Mouse (Mus musculus) hindbrain, embryonic 11.5 days (tissue): Measurements from ENCODE around the gene Rnf103. TPM values are rescaled to one million over a fixed set of nuclear protein-coding genes. Genes with fewer than 3 reads are reported as not detected.

Source experiments
- ATAC-seq: fragments of 200-750 bp; cut with Nextera tagmentation; 2 replicates; pipeline ENCODE4 v1.8.0; 2017; ENCODE audit warnings: mild to moderate bottlenecking, moderate TSS enrichment, moderate library complexity; ENCODE audit not compliant: low FRiP score
- DNase-seq: peaks from one replicate; pipeline ENCODE4 v3.0.0-alpha.2; 2015; ENCODE audit warnings: low spot score
- H3K27ac ChIP-seq: fragments of 300-500 bp; sonication (generic); 2 replicates; pipeline ENCODE4 v1.5.1; 2014; ENCODE audit warnings: mild to moderate bottlenecking, low read depth, low read length
- H3K27me3 ChIP-seq: fragments of 300-500 bp; sonication (generic); 2 replicates; pipeline ENCODE4 v1.6.1; 2014; ENCODE audit warnings: mild to moderate bottlenecking, low read length, moderate library complexity, mixed read lengths; ENCODE audit not compliant: control insufficient read depth, insufficient read depth
- H3K36me3 ChIP-seq: fragments of 300-500 bp; sonication (generic); 2 replicates; pipeline ENCODE4 v1.6.1; 2014; ENCODE audit warnings: mild to moderate bottlenecking, low read length, moderate library complexity, mixed read lengths; ENCODE audit not compliant: control insufficient read depth, insufficient read depth
- H3K4me1 ChIP-seq: fragments of 300-500 bp; sonication (generic); replicated peaks from 2 replicates; pipeline ENCODE4 v1.6.1; 2014; ENCODE audit warnings: low read length, mixed read lengths; ENCODE audit not compliant: control insufficient read depth, insufficient read depth
- H3K4me2 ChIP-seq: fragments of 300-500 bp; sonication (generic); replicated peaks from 2 replicates; pipeline ENCODE4 v1.6.1; 2014; ENCODE audit warnings: mild to moderate bottlenecking, low read depth, low read length
- H3K4me3 ChIP-seq: fragments of 300-500 bp; sonication (generic); 2 replicates; pipeline ENCODE4 v1.5.1; 2014; ENCODE audit warnings: low read depth, low read length
- H3K9ac ChIP-seq: fragments of 300-500 bp; sonication (generic); 2 replicates; pipeline ENCODE4 v1.6.1; 2014; ENCODE audit warnings: low read depth, low read length
- H3K9me3 ChIP-seq: fragments of 300-500 bp; sonication (generic); 2 replicates; pipeline ENCODE4 v1.6.1; 2016; ENCODE audit warnings: low read length; ENCODE audit not compliant: control insufficient read depth
- WGBS: fragments of 180-500 bp; shearing (Covaris S2); extraction: QIAGEN DNeasy Blood & Tissue Kit; methylation state at CpG from one replicate; pipeline ENCODE4 v1.1.7; 2014; 5-methylcytosine and 5-hydroxymethylcytosine counted together
- polyA plus RNA-seq: library from polyadenylated mRNA; unstranded; fragments of >200 nt; fragmentation: Nextera tagmentation; extraction: Ambion mirVana; gene quantifications from 2 replicates; pipeline ENCODE4 v1.2.1, GENCODE M21; 2014

The Rnf103 gene
- polyA plus RNA-seq, 1 experiment from 2014 or later = 18.8 TPM

DNA sequence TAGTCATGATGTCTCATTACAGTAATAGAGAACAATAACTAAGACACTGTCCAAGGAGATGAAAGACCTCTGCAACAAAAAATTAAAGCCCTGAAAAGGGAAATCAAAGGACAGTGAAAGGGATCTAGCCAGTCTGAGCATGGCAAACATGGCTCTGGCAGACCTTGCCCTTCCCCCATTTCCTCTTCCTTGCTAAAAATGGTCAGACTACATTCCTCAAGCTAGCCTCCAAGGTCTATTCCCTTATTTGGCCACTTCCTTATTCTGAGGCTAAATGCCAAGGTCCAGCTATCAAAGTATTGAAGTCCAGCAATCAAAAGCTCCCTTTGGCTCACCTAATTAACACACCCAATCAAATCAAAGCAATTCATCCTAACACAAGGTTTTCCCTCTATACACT is 43.6 kb downstream of the Rnf103 start:
- H3K4me2 ChIP-seq = no peak overlapping the region
- no peaks in the 10 kb centered on the region for H3K4me1 ChIP-seq
- H3K27me3 ChIP-seq = no peaks in the 10 kb centered on the region
- H3K9ac ChIP-seq = no peak overlapping the region
- ATAC-seq (no peak), DNase-seq (no peak)
- no peaks in the 10 kb centered on the region for H3K36me3 ChIP-seq
- H3K27ac ChIP-seq = no peak overlapping the region
- no peak overlapping the region for H3K4me3 ChIP-seq
- no peaks in the 10 kb centered on the region for H3K9me3 ChIP-seq

DNA sequence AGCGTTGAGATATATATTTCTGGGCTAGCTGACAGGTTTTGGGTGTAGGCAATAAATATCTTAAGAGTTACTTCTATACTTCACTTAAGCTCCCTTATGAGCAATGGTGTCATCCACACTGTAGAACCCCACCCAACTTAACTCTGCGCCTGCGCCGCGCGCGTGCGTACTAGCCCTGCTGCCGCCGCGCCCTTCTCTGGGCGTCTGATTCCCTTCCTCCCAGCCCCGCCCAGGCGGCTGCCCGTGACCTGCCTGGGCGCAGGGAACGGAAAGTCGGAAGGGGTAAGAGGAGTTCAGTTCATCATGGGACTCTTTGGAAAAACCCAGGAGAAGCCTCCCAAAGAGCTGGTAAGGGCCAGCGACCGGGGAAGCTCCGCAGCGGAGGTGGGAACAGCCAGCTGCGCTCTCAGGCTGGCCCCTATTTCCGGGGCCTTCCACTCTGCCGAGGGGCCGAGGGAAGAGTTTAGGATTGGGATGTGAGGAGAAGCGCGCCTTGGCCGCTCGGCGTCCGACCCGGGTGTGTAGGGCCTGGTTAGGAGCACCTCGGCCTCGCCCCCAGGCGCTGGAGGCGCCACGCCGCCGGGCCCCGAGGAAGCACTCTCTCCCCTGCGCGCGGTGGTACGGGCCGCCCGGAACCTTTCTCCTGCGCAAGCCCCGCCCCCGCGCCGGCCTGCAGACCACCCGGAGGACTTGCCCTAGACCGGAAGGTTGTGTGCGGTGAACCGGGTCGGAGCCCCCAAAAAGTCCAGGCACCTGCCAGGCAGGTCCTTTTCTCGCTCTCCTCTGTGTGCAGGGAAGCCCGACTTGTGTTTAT is 50.2 kb downstream of the Rnf103 start, which contains the start of gene Chmp3:
Chmp3 (plus strand) TSS at position 112 of the 814 bp plus-strand sequence.
- Histone ChIP-seq H3K27me3 (no peaks in the 10 kb centered on the region), H3K4me2 (peak within 1 kb of the TSS; percentile 50), H3K36me3 (no peaks in the 10 kb centered on the region), H3K4me1 (no peaks in the 10 kb centered on the region), H3K9ac (peak within 1 kb of the TSS; percentile 96), H3K9me3 (no peaks in the 10 kb centered on the region), H3K27ac (peak within 1 kb of the TSS; percentile 98), H3K4me3 (peak within 1 kb of the TSS; percentile 83)
- DNase-seq (peak; percentile 96), ATAC-seq (peak; percentile 98)
- WGBS = under 1% methylated on average over 55 of the region's 59 CpGs

DNA sequence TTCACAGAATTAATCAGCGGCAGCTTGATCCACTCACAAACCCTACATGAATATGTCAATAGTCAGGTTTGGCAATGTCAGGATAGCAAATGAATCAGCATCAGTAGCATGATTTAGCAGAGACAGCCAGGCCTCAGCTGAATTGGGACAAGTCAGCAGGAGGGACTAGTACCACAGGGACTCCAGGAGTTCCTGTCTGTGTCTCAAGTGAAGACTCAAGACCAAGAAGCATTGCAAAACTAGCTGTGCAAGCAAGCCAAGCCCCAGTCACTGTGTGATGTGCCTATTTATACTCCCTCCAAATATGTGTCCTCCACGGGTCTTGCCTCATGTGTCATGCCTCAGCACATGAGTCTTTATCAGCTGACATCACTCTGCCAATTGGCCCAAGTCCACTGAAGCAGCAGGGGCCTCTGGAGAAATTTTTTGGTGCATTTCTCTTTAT is 61.8 kb downstream of the Rnf103 start:
- 96% methylated on average over 2 of the region's 2 CpGs for WGBS
- H3K9ac ChIP-seq = no peak overlapping the region

DNA sequence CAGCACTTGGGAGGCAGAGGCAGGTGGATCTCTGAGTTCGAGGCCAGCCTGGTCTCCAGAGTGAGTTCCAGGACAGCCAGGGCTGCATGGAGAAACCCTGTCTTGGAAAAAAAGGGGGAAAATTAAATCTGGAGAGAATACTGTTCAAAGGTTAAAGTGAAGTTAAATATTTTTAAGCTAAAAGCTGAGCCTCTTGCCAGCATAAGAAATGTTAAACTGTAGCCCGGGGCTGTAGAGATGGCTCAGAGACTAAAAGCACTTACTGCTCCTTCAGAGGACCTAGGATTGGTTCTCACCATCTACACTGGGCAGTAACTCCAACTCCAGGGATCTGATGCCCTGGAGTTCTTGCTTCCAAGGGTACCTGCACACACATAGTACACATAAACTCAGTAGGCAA is 63.1 kb downstream of the Rnf103 start:
- 93% methylated on average over 2 of the region's 2 CpGs for WGBS

More for the DNA sequence above, 61.8 kb downstream of the Rnf103 start:
- H3K4me3 ChIP-seq = no peak overlapping the region
- ATAC-seq = no peak
- no peaks in the 10 kb centered on the region for H3K36me3 ChIP-seq
- no peak overlapping the region for H3K4me2 ChIP-seq
- H3K4me1 ChIP-seq = no peaks in the 10 kb centered on the region
- no peaks in the 10 kb centered on the region for H3K27me3 ChIP-seq
- H3K27ac ChIP-seq = no peak overlapping the region
- no peaks in the 10 kb centered on the region for H3K9me3 ChIP-seq
- DNase-seq = no peak

More for the DNA sequence above, 63.1 kb downstream of the Rnf103 start:
- H3K4me2 ChIP-seq = no peak overlapping the region
- H3K4me1 ChIP-seq = no peaks in the 10 kb centered on the region
- no peaks in the 10 kb centered on the region for H3K36me3 ChIP-seq
- H3K27ac ChIP-seq = no peak overlapping the region
- H3K4me3 ChIP-seq = no peak overlapping the region
- no peak overlapping the region for H3K9ac ChIP-seq
- ATAC-seq = no peak
- H3K27me3 ChIP-seq = no peaks in the 10 kb centered on the region
- DNase-seq = no peak
- H3K9me3 ChIP-seq = no peaks in the 10 kb centered on the region

Other genes with a start within 250 kb of the Rnf103 start
- gene Krcc1, start 222.2 kb upstream of the Rnf103 start, polyA plus RNA-seq = 37.9 and 38.5 TPM in 2 replicates
- gene Smyd1, start 171.7 kb upstream of the Rnf103 start, polyA plus RNA-seq = 0.76 and 0.88 TPM in 2 replicates
- gene Cd8b1, start 171.1 kb upstream of the Rnf103 start, polyA plus RNA-seq = not detected in 2 replicates
- 0.07 TPM in 1 of 2 replicates, not detected in the other for gene Cd8a, start 120.5 kb upstream of the Rnf103 start, polyA plus RNA-seq
- 7.1 and 10.6 TPM in 2 replicates for gene Rmnd5a, start 53.3 kb upstream of the Rnf103 start, polyA plus RNA-seq
- gene Chmp3, start 49.9 kb downstream of the Rnf103 start, polyA plus RNA-seq = 53.2 and 57.7 TPM in 2 replicates
- 69.5 and 69.8 TPM in 2 replicates for gene Kdm3a, start 139.1 kb downstream of the Rnf103 start, polyA plus RNA-seq
- 75.3 and 87.5 TPM in 2 replicates for gene Reep1, start 213.7 kb downstream of the Rnf103 start, polyA plus RNA-seq